Mouse (Mus musculus): ENCODE results near the gene Camk2b. TPM values are rescaled to one million over a fixed set of nuclear protein-coding genes. Genes with fewer than 3 reads are reported as not detected.

Gene Camk2b
- 1.9 and 4.0 TPM in 2 replicates for polyA plus RNA-seq (2012; rRNA removed)

GRCm38 (mm10) chr11:6066176-6066575, at the start of gene Camk2b:
Gene Camk2b (minus strand): TSS chr11:6066362.

GRCm38 (mm10) chr11:5955546-5956276, 110.5 kb downstream of the Camk2b start, which contains the start of gene Ykt6:
Gene Ykt6 (plus strand): TSS chr11:5955693.

GRCm38 (mm10) chr11:5949586-5950352, 116.4 kb downstream of the Camk2b start, which contains the start of gene Gck:
Gene Gck (minus strand): TSS chr11:5950081.

Other genes with a start within 250 kb of the Camk2b start
- gene Polm, start 228.3 kb downstream of the Camk2b start, polyA plus RNA-seq (2012; rRNA removed): 24.3 and 24.6 TPM in 2 replicates
- 26.3 and 26.5 TPM in 2 replicates for gene Aebp1, start 204.4 kb downstream of the Camk2b start, polyA plus RNA-seq (2012; rRNA removed)
- gene Pold2, start 188.1 kb downstream of the Camk2b start, polyA plus RNA-seq (2012; rRNA removed): 82.9 and 84.1 TPM in 2 replicates
- gene Myl7, start 167.6 kb downstream of the Camk2b start, polyA plus RNA-seq (2012; rRNA removed): 4.4 and 4.5 TPM in 2 replicates
- 0.31 and 0.57 TPM in 2 replicates for gene Gck, start 116.3 kb downstream of the Camk2b start, polyA plus RNA-seq (2012; rRNA removed)
- gene Ykt6, start 110.7 kb downstream of the Camk2b start, polyA plus RNA-seq (2012; rRNA removed): 31.5 and 33.7 TPM in 2 replicates
- 0.06 TPM in 1 of 2 replicates, not detected in the other for gene A730071L15Rik, start 133.7 kb upstream of the Camk2b start, polyA plus RNA-seq (2012; rRNA removed)
- 14.1 and 16.8 TPM in 2 replicates for gene Nudcd3, start 134.1 kb upstream of the Camk2b start, polyA plus RNA-seq (2012; rRNA removed)
- 1.8 and 4.0 TPM in 2 replicates for gene Npc1l1, start 163.8 kb upstream of the Camk2b start, polyA plus RNA-seq (2012; rRNA removed)
- 9.3 and 11.1 TPM in 2 replicates for gene Ddx56, start 201.4 kb upstream of the Camk2b start, polyA plus RNA-seq (2012; rRNA removed)
- gene Tmed4, start 208.5 kb upstream of the Camk2b start, polyA plus RNA-seq (2012; rRNA removed): 52.7 and 52.8 TPM in 2 replicates
- 86.7 and 98.5 TPM in 2 replicates for gene Ogdh, start 225.3 kb upstream of the Camk2b start, polyA plus RNA-seq (2012; rRNA removed)